Mouse (Mus musculus): ENCODE data around the gene Vps26c. TPM values are rescaled to one million over a fixed set of nuclear protein-coding genes. Genes with fewer than 3 reads are reported as not detected.

Vps26c gene
- polyA plus RNA-seq, 1 experiment from 2014 or later, result 41.0 TPM

DNA sequence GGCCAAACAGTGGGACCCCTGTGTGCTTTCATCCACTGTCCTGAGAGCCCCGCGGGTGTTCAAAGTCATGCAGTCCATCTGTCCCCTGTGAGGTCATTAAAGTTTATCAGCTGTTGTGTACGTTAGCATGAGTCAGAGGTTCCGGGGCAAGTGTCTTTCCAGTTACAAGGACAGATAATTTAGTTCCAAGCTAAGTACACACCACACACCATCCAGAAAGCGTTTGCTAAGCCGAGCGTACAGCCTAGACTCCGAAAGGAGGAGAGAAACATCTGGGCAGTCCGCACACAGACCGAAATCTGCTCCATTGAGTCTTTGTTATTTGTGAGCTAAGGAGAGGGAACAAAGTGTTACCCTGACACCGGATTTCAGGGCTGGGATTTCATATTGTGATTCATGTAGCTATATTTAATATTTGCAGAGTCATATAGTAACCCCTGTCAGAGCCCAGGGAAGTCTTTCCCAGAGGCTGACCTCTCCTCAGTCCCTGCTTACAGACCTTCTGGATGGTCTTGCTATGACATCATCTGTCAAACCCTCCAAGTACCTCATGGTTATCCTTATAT lies 18.0 kb upstream of the Vps26c start:
- H3K4me2 ChIP-seq, result peak overlapping the region; percentile 36
- ATAC-seq (replicated peaks; ENCODE audit: insufficient number of reproducible peaks, insufficient read depth, low FRiP score, low read depth), result peak; percentile 67
- no peak overlapping the region for H3K9ac ChIP-seq
- H3K27ac ChIP-seq, result peak overlapping the region; percentile 73
- no peaks in the 10 kb centered on the region for H3K27me3 ChIP-seq
- peaks cover 17% of the 10 kb centered on the region for H3K4me1 ChIP-seq (replicated peaks)
- H3K9me3 ChIP-seq (replicated peaks), result no peaks in the 10 kb centered on the region
- 23% methylated on average over 11 of the region's 11 CpGs for whole genome bisulfite sequencing
- no peaks in the 10 kb centered on the region for H3K36me3 ChIP-seq
- H3K4me3 ChIP-seq, result no peak overlapping the region

DNA sequence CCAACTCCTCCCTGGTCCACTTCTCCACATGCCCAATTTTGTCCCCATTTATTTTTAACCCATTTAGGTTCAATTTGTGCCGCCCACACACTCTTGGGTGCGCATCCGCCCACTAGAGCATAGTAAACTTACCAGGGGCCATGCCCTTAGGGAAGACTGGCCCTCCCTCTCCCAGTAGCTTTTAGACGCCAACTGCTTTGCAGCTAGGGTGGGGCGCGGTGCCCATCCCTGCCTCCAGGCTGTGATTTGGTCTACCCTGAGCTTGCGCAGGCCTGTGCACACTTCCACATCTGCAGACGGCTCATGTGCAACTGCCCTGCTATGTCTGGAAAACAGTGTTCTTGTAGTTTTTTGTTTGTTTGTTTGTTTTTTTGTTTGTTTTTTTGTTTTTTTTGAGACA lies 16.3 kb upstream of the Vps26c start:
- peaks cover 17% of the 10 kb centered on the region for H3K4me1 ChIP-seq (replicated peaks)
- no peaks in the 10 kb centered on the region for H3K36me3 ChIP-seq
- ATAC-seq (replicated peaks; ENCODE audit: insufficient number of reproducible peaks, insufficient read depth, low FRiP score, low read depth), result no peak
- H3K9me3 ChIP-seq (replicated peaks), result no peaks in the 10 kb centered on the region
- no peak overlapping the region for H3K4me3 ChIP-seq
- no peak overlapping the region for H3K4me2 ChIP-seq
- 92% methylated on average over 8 of the region's 8 CpGs for WGBS
- H3K9ac ChIP-seq, result no peak overlapping the region
- no peak overlapping the region for H3K27ac ChIP-seq
- no peaks in the 10 kb centered on the region for H3K27me3 ChIP-seq

DNA sequence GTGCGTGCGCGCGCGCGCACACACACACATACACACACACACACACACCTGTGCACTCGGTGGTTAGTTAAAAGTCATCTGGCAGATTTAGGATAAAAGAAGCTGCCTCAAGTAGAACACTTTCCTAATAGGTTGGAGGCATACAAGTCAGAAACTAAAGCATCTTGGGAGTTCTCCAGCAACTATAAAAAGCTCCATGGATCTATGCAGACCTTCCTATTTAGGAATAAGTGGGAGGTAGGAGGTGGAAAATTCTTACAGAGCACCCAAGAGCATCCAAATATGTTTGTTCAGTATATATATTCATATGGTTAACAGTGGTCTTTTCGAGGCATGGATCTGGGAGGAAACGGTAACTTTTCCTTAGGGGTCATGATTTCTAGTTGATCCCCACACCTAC lies 13.5 kb upstream of the Vps26c start:
- Histone ChIP-seq H3K4me2 (no peak overlapping the region), H3K36me3 (no peaks in the 10 kb centered on the region), H3K4me3 (no peak overlapping the region), H3K9ac (no peak overlapping the region), H3K27ac (no peak overlapping the region), H3K4me1 (replicated peaks) (peaks cover 27% of the 10 kb centered on the region), H3K27me3 (no peaks in the 10 kb centered on the region), H3K9me3 (replicated peaks) (no peaks in the 10 kb centered on the region)
- WGBS, result 96% methylated on average over 9 of the region's 9 CpGs
- no peak for ATAC-seq (replicated peaks; ENCODE audit: insufficient number of reproducible peaks, insufficient read depth, low FRiP score, low read depth)

DNA sequence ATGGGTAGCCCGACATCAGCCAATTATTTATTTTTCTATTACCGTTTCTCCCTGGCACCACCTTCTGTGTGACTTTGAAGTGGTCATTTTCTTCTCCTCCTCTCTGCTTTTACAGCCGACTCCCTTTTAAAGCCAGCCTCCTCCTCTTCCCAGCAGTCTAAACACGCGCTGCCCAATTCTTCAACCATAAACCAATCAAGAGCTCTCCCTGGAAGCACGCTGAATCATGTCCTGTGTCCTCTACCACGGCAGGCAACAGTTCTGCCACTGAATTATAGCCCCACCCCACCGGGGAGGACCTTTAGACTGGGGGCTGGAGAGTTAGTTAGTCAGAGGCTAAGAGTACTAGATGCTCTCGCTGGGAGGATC lies 10.5 kb upstream of the Vps26c start:
- Histone ChIP-seq H3K27ac (peak overlapping the region; percentile 39), H3K4me2 (no peak overlapping the region), H3K9me3 (replicated peaks) (no peaks in the 10 kb centered on the region), H3K9ac (no peak overlapping the region), H3K27me3 (no peaks in the 10 kb centered on the region), H3K4me1 (replicated peaks) (peaks cover 18% of the 10 kb centered on the region), H3K36me3 (no peaks in the 10 kb centered on the region), H3K4me3 (no peak overlapping the region)
- ATAC-seq (replicated peaks; ENCODE audit: insufficient number of reproducible peaks, insufficient read depth, low FRiP score, low read depth), result 0 out of 2 replicates have a peak, but pooled peaks have one; percentile 35
- WGBS, result 50% methylated on average over 9 of the region's 9 CpGs

DNA sequence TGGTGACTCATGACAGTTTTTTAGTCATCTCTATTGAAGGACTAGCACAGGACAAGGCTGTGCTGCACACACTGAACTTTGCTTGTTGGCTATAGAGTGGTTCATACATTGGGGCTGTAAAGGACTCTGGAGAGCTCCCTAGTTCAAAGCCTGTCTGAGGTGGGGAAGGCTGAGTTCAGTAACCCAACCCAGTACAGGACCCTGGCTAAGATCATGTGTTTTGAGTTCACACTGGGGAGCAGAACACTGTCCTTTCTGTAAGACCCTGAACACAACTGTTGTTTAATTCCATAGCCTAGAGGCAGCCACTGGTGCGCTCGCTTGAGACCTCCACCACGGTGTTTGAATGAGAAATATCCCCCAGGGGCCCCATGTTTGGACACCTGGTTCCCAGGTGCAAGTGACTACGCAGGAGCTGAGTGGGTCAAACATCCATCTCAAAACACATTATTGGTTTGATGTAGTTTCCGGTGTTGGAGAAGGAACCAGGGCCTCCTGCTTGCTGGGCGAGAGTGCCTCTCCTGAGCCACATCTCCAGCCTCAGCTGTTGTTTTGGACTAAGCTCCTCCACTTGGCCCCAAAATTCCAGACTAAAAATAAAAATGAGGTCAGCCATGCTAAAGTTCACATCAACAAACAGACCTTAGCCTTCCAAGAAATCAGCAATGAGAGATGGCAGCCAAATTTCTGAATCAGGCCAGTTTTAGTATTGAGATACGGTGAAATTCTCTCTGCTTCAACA lies 10.0 kb upstream of the Vps26c start:
- Histone ChIP-seq H3K36me3 (no peaks in the 10 kb centered on the region), H3K4me1 (replicated peaks) (peaks cover 18% of the 10 kb centered on the region), H3K4me3 (no peak overlapping the region), H3K4me2 (no peak overlapping the region), H3K27me3 (no peaks in the 10 kb centered on the region), H3K9me3 (replicated peaks) (no peaks in the 10 kb centered on the region), H3K9ac (0 out of 2 replicates have a peak overlapping the region, but pooled peaks have one; percentile 6), H3K27ac (peak overlapping the region; percentile 39)
- no peak for ATAC-seq (replicated peaks; ENCODE audit: insufficient number of reproducible peaks, insufficient read depth, low FRiP score, low read depth)
- WGBS, result 64% methylated on average over 7 of the region's 7 CpGs

DNA sequence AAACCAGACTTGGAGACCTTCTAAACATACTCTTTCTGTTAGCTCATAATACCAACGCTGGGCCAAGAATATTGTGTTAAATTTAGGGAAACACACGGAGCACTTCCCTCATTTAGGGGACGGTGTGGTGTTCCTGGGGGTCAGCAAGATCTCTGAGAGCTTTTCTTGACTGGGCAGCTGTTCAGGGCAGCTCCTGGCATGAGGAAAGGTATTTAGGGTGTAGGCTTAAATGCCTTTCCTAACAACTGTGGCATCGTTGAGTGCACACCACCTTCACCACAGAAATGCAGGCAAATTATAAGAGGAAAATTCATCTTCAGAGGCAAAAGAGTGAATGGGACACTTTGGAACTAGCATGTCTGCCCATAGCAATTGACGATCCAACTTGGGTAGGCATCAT lies 9.1 kb upstream of the Vps26c start:
- H3K9ac ChIP-seq, result no peak overlapping the region
- H3K36me3 ChIP-seq, result no peaks in the 10 kb centered on the region
- 85% methylated on average over 5 of the region's 5 CpGs for WGBS
- H3K4me1 ChIP-seq (replicated peaks), result peaks cover 18% of the 10 kb centered on the region
- no peaks in the 10 kb centered on the region for H3K27me3 ChIP-seq
- no peak for ATAC-seq (replicated peaks; ENCODE audit: insufficient number of reproducible peaks, insufficient read depth, low FRiP score, low read depth)
- no peak overlapping the region for H3K4me3 ChIP-seq
- no peak overlapping the region for H3K27ac ChIP-seq
- H3K9me3 ChIP-seq (replicated peaks), result no peaks in the 10 kb centered on the region
- no peak overlapping the region for H3K4me2 ChIP-seq

DNA sequence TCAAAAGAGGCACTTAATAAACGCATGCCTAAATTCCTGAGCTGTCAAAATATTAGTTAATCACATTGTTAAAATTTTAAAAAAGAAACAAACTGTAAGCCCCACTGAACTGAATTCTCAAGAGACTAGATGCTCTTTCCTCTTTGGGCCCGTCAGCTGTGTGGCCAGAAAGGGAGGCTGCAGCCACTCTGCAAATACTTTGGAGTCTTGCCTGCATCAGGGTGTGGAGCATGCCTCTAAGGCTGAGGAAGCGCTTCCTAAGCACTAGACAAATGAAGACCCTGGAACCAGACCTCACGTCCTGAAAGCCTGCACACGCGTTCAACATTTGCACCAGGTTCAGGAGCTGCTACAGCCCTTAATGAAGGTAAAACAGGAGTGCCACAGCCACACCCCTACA lies 7.0 kb upstream of the Vps26c start:
- Histone ChIP-seq H3K27me3 (no peaks in the 10 kb centered on the region), H3K4me3 (no peak overlapping the region), H3K27ac (no peak overlapping the region), H3K4me1 (replicated peaks) (peaks cover 18% of the 10 kb centered on the region), H3K36me3 (no peaks in the 10 kb centered on the region), H3K4me2 (no peak overlapping the region), H3K9me3 (replicated peaks) (no peaks in the 10 kb centered on the region), H3K9ac (no peak overlapping the region)
- ATAC-seq (replicated peaks; ENCODE audit: insufficient number of reproducible peaks, insufficient read depth, low FRiP score, low read depth), result no peak
- WGBS, result 69% methylated on average over 6 of the region's 6 CpGs

DNA sequence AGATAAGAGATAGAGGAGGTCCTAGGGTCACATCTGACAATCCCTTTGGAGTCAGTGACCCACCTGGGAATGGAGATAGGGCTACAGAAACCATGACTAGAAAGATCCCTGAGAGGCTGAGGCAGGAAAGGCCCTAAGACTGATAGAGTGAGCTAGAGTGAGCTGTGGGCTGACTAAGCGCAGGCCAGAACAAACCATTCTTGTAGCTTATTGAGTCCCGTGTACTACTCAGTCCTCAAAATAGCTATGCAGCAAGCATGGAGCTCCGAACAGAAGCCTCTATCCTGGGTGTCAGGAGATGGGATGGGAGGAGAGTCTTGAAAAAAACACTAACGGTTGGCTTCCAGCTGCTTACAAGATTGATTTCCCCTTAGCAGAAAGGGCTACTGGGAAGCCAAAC lies 4.6 kb upstream of the Vps26c start:
- H3K27me3 ChIP-seq, result no peaks in the 10 kb centered on the region
- no peak overlapping the region for H3K4me3 ChIP-seq
- 70% methylated on average over 4 of the region's 4 CpGs for WGBS
- H3K4me2 ChIP-seq, result no peak overlapping the region
- peaks cover 11% of the 10 kb centered on the region for H3K4me1 ChIP-seq (replicated peaks)
- H3K27ac ChIP-seq, result no peak overlapping the region
- H3K36me3 ChIP-seq, result no peaks in the 10 kb centered on the region
- ATAC-seq (replicated peaks; ENCODE audit: insufficient number of reproducible peaks, insufficient read depth, low FRiP score, low read depth), result no peak
- H3K9ac ChIP-seq, result no peak overlapping the region
- no peaks in the 10 kb centered on the region for H3K9me3 ChIP-seq (replicated peaks)

DNA sequence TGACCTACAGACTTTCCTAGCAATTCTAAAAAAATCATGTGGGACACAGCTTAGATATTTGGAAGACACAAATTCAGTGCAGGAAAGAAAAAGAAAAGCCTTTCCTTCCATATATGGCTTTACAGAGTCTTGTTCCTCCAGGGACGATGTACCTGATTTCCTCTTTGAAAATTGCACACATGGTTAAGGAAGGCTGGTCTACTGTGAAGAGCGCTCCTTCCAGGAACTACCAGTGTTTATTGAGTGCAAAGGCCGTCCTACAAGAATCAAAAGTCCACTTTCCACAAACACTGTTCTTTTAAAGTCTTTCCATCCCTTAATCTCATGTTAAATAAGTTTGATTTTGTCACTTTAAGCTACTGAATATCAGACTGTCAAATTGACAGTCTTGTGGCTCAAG lies 916 bp upstream of the Vps26c start:
- Histone ChIP-seq H3K4me3 (peak overlapping the region; percentile 84), H3K36me3 (no peaks in the 10 kb centered on the region), H3K27me3 (no peaks in the 10 kb centered on the region), H3K4me2 (peak overlapping the region; percentile 61), H3K4me1 (replicated peaks) (peaks cover 29% of the 10 kb centered on the region), H3K9ac (peak overlapping the region; percentile 77), H3K9me3 (replicated peaks) (no peaks in the 10 kb centered on the region), H3K27ac (peak overlapping the region; percentile 96)
- WGBS, result 50% methylated on average over 3 of the region's 3 CpGs
- no peak for ATAC-seq (replicated peaks; ENCODE audit: insufficient number of reproducible peaks, insufficient read depth, low FRiP score, low read depth)

DNA sequence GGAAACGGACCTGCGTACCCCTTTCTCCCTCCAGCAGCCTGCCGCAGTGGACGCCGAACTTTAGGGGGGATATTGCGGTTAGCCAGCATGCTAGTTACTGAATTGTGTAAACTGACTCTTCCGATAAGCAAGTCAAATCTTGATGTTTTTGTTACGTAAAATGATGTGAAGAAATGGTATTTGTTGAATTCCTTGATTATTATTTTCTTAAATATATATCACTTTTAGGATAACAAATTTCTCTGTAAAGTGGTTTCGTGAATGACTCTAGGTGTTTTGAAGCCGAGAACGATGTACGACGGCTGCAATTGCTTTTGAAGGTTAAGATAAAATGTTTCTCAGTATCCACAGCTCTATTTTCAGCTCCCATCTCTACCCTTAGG lies 513 bp upstream of the Vps26c start:
- no peak for ATAC-seq (replicated peaks; ENCODE audit: insufficient number of reproducible peaks, insufficient read depth, low FRiP score, low read depth)
- H3K9me3 ChIP-seq (replicated peaks), result no peaks in the 10 kb centered on the region
- peak overlapping the region; percentile 84 for H3K4me3 ChIP-seq
- no peaks in the 10 kb centered on the region for H3K27me3 ChIP-seq
- H3K9ac ChIP-seq, result peak overlapping the region; percentile 77
- peaks cover 31% of the 10 kb centered on the region for H3K4me1 ChIP-seq (replicated peaks)
- H3K27ac ChIP-seq, result peak overlapping the region; percentile 96
- H3K36me3 ChIP-seq, result no peaks in the 10 kb centered on the region
- WGBS, result 2% methylated on average over 13 of the region's 13 CpGs
- H3K4me2 ChIP-seq, result peak overlapping the region; percentile 61

DNA sequence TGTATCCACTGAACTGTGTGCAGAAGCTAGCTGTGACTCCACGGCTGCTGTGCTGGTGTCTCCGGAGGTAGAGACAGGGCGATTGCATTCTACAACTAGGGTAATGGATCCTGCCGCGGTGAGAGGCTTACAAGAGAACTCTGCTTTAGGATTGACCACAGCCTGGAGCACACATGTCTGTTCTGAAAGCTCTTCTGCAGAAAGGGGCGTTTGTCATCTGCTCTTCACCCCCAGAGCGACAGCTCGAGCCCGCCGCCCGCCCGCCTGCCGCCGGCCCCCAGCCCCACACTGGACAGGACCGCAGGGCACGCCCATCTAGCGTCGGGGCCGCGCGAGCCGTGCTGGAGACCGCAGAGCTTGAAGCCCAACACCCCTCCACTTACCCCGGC lies 681 bp downstream of the Vps26c start:
- no peaks in the 10 kb centered on the region for H3K9me3 ChIP-seq (replicated peaks)
- H3K4me2 ChIP-seq, result peak overlapping the region; percentile 68
- peak overlapping the region; percentile 77 for H3K9ac ChIP-seq
- ATAC-seq (replicated peaks; ENCODE audit: insufficient number of reproducible peaks, insufficient read depth, low FRiP score, low read depth), result peak; percentile 63
- peak overlapping the region; percentile 84 for H3K4me3 ChIP-seq
- H3K36me3 ChIP-seq, result no peaks in the 10 kb centered on the region
- no peaks in the 10 kb centered on the region for H3K27me3 ChIP-seq
- under 1% methylated on average over 24 of the region's 24 CpGs for WGBS
- H3K27ac ChIP-seq, result peak overlapping the region; percentile 96
- H3K4me1 ChIP-seq (replicated peaks), result peaks cover 35% of the 10 kb centered on the region

DNA sequence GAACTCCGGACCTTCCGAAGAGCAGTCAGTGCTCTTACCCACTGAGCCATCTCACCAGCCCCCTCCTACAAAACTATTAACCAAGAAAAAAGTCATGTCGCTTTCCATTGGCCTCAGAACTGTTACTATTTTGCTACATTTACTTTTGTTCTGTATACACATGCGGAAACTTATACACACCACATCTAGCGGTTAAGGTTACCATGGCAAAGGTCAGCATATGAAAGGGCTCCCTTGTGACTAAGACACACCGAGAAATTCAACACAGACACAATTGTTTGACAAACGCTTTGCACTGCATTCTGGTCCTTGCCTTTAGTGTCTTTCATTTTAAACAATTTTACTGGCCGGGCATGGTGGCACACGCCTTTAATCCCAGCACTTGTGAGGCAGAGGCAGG lies 1.9 kb downstream of the Vps26c start:
- Histone ChIP-seq H3K4me1 (replicated peaks) (peaks cover 43% of the 10 kb centered on the region), H3K4me2 (peak overlapping the region; percentile 68), H3K4me3 (peak overlapping the region; percentile 84; the same call in 1 of the 2 replicates), H3K36me3 (no peaks in the 10 kb centered on the region), H3K27me3 (no peaks in the 10 kb centered on the region), H3K9ac (0 out of 2 replicates have a peak overlapping the region, but pooled peaks have one; percentile 77), H3K9me3 (replicated peaks) (no peaks in the 10 kb centered on the region), H3K27ac (peak overlapping the region; percentile 96; the same call in 1 of the 2 replicates)
- ATAC-seq (replicated peaks; ENCODE audit: insufficient number of reproducible peaks, insufficient read depth, low FRiP score, low read depth), result no peak
- 93% methylated on average over 9 of the region's 9 CpGs for WGBS

Data from heart, embryonic 15.5 days (tissue).